Mouse (Mus musculus) hindbrain, embryonic 16.5 days (tissue): ENCODE data around the gene 9930104L06Rik. TPM values are rescaled to one million over a fixed set of nuclear protein-coding genes. Genes with fewer than 3 reads are reported as not detected.
"Not testable (repeated sequence)": the region's sequence is repeated elsewhere in the genome, so short reads cannot be mapped to it uniquely, and the experiment has no call there.

Source experiments
- ATAC-seq: fragments of 200-750 bp; cut with Nextera tagmentation; 2 replicates; pipeline ENCODE4 v1.8.0; 2017; ENCODE audit warnings: moderate TSS enrichment, moderate library complexity
- H3K27ac ChIP-seq: fragments of 300-500 bp; sonication (generic); 2 replicates; pipeline ENCODE4 v1.5.1; 2014; ENCODE audit warnings: low read depth, mild to moderate bottlenecking, control low read depth, low read length, moderate library complexity
- H3K27me3 ChIP-seq: fragments of 300-500 bp; sonication (generic); replicated peaks from 2 replicates; pipeline ENCODE4 v1.6.1; 2014; ENCODE audit warnings: low read length; ENCODE audit not compliant: control insufficient read depth, insufficient read depth
- H3K36me3 ChIP-seq: fragments of 300-500 bp; sonication (generic); 2 replicates; pipeline ENCODE4 v1.6.1; 2014; ENCODE audit warnings: mild to moderate bottlenecking, low read length, moderate library complexity, mixed read lengths; ENCODE audit not compliant: control insufficient read depth, insufficient read depth
- H3K4me1 ChIP-seq: fragments of 300-500 bp; sonication (generic); 2 replicates; pipeline ENCODE4 v1.6.1; 2014; ENCODE audit warnings: low read depth, low read length; ENCODE audit not compliant: control insufficient read depth, insufficient read depth
- H3K4me2 ChIP-seq: fragments of 300-500 bp; sonication (generic); 2 replicates; pipeline ENCODE4 v1.6.1; 2014; ENCODE audit warnings: mild to moderate bottlenecking, low read length, control low read depth, moderate library complexity
- H3K4me3 ChIP-seq: fragments of 300-500 bp; sonication (generic); 2 replicates; pipeline ENCODE4 v1.5.1; 2014; ENCODE audit warnings: mild to moderate bottlenecking, low read length, control low read depth, moderate library complexity
- H3K9ac ChIP-seq: fragments of 300-500 bp; sonication (generic); 2 replicates; pipeline ENCODE4 v1.6.1; 2014; ENCODE audit warnings: low read depth, mild to moderate bottlenecking, control low read depth, low read length, moderate library complexity
- H3K9me3 ChIP-seq: fragments of 300-500 bp; sonication (generic); 2 replicates; pipeline ENCODE4 v1.6.1; 2014; ENCODE audit warnings: mild to moderate bottlenecking, low read length, moderate library complexity; ENCODE audit not compliant: control insufficient read depth
- WGBS: fragments of 180-500 bp; shearing (Covaris S2); extraction: QIAGEN DNeasy Blood & Tissue Kit; methylation state at CpG from one replicate; pipeline ENCODE4 v1.1.7; 2014; 5-methylcytosine and 5-hydroxymethylcytosine counted together
- polyA plus RNA-seq: library from polyadenylated mRNA; unstranded; fragments of >200 nt; fragmentation: Nextera tagmentation; extraction: Ambion mirVana; gene quantifications from 2 replicates; pipeline ENCODE4 v1.2.1, GENCODE M21; 2015

Gene 9930104L06Rik
- polyA plus RNA-seq, 1 experiment from 2014 or later: 13.2 TPM

DNA sequence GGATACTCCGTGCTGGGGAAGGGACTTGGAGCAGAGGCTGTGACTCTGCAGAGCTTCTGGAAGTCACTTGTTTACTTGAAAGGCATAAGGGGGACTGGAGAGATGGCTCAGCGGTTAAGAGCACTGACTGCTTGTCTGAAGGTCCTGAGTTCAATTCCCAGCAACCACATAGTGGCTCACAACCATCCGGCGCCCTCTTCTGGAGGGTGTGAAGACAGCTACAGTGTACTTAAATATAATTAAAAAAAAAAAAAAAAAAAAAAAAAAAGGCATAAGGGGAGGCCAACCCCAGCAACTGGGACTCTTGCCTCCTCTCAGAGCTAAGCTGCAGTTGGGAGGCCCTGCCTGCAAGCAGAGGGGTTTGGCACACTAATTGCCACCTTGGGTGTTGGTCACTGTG lies 31.4 kb upstream of the 9930104L06Rik start:
- peaks cover 4% of the 10 kb centered on the region for H3K4me1 ChIP-seq
- no peak overlapping the region for H3K4me3 ChIP-seq
- H3K27ac ChIP-seq: no peak overlapping the region
- H3K9ac ChIP-seq: no peak overlapping the region
- H3K27me3 ChIP-seq: no peaks in the 10 kb centered on the region; the same call in 1 of the 2 replicates
- no peaks in the 10 kb centered on the region for H3K36me3 ChIP-seq
- 68% methylated on average over 4 of the region's 4 CpGs for whole genome bisulfite sequencing
- no peak overlapping the region for H3K4me2 ChIP-seq
- no peaks in the 10 kb centered on the region for H3K9me3 ChIP-seq
- ATAC-seq: no peak

DNA sequence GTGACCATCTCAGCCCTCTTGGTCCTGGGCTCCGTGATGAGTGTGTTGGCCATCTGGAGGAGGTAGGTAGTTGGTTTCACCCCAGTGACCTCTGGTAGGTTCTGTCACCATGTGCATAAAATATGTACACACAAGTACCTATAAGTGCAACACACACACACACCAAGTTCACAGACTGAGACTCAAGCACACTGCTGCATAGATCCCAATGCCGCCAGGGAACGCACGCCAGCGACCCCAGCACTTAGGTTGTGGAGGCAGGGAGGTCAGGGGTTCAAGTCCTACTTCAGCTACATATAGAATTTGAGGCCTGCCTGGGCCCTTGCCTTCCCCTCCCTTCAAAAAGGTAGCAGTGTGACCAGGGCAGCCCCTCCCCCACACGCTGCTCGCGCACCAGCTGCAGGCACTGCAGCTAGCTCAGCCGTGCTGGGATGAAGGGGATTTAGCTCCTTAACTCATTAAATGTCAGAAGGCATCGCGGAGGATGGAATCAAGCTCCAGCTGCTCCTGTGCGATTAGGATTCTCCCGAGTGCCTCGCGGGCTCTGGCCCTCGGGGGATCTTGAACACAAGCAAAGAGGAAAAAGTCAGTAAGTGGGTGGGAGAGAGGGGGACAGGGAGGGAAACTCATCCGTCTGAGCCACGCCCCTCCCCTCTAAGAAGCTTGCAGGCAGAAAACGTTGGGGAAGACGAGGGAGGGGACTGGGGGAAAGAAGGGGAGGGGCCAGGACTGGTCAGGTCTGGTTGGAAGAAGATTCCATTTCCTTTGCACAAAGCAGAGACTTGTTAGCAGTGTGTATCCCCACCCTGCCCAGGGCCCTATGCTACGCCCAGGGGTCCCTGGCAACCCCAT lies 30.7 kb upstream of the 9930104L06Rik start:
- Histone ChIP-seq H3K27me3 (no peaks in the 10 kb centered on the region; the same call in 1 of the 2 replicates), H3K4me3 (0 out of 2 replicates have a peak overlapping the region, but pooled peaks have one; percentile 1), H3K36me3 (no peaks in the 10 kb centered on the region), H3K9ac (peak overlapping the region; percentile 31; the same call in 1 of the 2 replicates), H3K27ac (peak overlapping the region; percentile 26; the same call in 1 of the 2 replicates), H3K9me3 (no peaks in the 10 kb centered on the region), H3K4me2 (peak overlapping the region; percentile 38), H3K4me1 (peaks cover 4% of the 10 kb centered on the region)
- peak; percentile 85 for ATAC-seq
- 7% methylated on average over 21 of the region's 21 CpGs for WGBS

DNA sequence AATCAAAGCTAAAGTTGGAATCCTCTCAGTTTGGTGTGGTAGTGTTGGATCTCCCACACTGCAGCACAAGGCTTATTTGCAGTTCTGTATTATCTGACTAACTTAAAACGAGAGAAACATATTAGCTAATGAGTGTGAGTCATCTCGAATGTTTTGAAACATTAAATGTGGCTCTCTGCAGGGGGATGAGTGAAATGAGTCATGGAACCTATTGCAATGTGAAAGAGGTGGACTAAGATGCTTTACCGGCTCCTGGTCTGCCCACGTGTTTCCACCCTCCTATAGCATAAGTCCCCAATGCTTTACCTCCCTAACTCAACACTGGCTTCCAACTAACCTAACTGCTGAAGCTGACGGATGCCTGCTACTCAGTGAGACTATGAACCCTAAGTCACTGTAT lies 8.7 kb upstream of the 9930104L06Rik start:
- H3K36me3 ChIP-seq: no peaks in the 10 kb centered on the region; the same call in 1 of the 2 replicates
- H3K9ac ChIP-seq: no peak overlapping the region
- H3K4me3 ChIP-seq: no peak overlapping the region
- no peaks in the 10 kb centered on the region for H3K9me3 ChIP-seq
- no peaks in the 10 kb centered on the region for H3K4me1 ChIP-seq
- no peaks in the 10 kb centered on the region for H3K27me3 ChIP-seq
- WGBS: 92% methylated on average over 5 of the region's 5 CpGs
- H3K4me2 ChIP-seq: no peak overlapping the region
- ATAC-seq: no peak
- no peak overlapping the region for H3K27ac ChIP-seq

DNA sequence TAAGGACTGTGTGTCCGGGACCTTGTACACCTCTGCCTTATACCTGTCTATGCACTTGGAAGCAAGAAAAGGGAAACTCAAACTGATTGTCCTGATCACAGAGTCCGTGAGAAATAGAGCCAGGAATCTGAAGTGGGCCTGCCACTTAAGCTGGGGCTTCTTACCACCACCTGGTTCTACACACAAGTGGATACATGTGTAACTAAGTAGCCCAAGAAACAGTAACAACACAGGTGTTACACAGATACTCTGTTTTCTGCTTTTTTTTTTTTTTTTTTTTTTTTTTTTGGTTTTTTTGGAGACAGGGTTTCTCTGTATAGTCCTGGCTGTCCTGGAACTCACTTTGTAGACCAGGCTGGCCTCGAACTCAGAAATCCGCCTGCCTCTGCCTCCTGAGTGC lies 2.4 kb downstream of the 9930104L06Rik start, which contains the start of gene Cdca8:
TSS of gene Cdca8 (minus strand) at position 101 of the 400 bp plus-strand sequence.
- WGBS: 99% methylated on average over 4 of the region's 4 CpGs
- ATAC-seq: not testable (repeated sequence)

DNA sequence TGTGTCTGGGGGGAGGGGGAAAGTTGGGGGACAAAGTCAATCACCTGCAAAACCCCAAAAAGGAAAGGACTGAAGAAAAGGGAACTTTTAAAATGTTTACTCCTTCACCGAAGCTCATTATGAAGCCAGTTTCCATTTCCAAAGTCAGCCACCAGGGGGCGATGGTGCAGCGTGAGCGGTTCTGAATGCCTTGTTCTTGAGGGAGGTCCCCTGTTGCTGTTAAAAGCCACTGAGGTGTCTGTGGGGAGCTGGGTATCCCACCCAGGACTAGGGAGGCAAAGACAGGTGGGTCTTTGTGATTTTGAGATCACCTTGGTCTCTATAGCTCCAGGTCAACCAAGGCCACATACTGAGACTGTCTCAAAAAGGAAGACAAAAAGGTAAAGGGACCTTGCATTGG lies 6.2 kb downstream of the 9930104L06Rik start:
- peak; percentile 45; the same call in 1 of the 2 replicates for ATAC-seq
- Histone ChIP-seq H3K4me1 (peaks cover under 1% of the 10 kb centered on the region), H3K4me2 (no peak overlapping the region), H3K36me3 (peaks cover 18% of the 10 kb centered on the region), H3K27me3 (no peaks in the 10 kb centered on the region), H3K27ac (no peak overlapping the region), H3K4me3 (no peak overlapping the region), H3K9me3 (no peaks in the 10 kb centered on the region), H3K9ac (no peak overlapping the region)
- WGBS: 8% methylated on average over 4 of the region's 4 CpGs

More for the DNA sequence above, 2.4 kb downstream of the 9930104L06Rik start, which contains the start of gene Cdca8:
- H3K9ac ChIP-seq, H3K27me3 ChIP-seq, H3K4me2 ChIP-seq, H3K9me3 ChIP-seq, H3K4me3 ChIP-seq, H3K27ac ChIP-seq: not testable (repeated sequence)
- peaks cover 17% of the 10 kb centered on the region for H3K4me1 ChIP-seq
- peaks cover 18% of the 10 kb centered on the region for H3K36me3 ChIP-seq

DNA sequence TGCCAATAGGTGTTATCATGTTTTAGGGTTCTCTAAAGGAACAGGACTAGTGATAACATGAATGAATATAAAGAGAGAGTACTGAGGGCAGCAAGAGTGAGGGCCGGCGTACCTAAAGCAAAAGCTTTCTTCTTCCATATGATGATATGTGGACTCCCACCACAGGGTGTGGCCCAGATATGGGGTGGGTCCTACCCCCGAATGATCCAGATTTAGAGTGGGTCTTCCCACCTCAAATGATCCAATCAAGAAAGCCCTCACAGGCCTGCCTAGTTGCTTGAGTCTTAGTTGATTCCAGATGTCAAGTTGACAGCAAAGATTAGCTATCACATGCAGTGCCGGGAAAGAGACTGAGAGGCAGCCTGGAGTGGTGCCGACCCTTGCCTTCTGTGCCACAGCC lies 6.9 kb downstream of the 9930104L06Rik start:
- no peak overlapping the region for H3K27ac ChIP-seq
- no peaks in the 10 kb centered on the region for H3K4me1 ChIP-seq
- no peak overlapping the region for H3K4me3 ChIP-seq
- H3K9ac ChIP-seq: no peak overlapping the region
- H3K27me3 ChIP-seq: no peaks in the 10 kb centered on the region
- no peaks in the 10 kb centered on the region for H3K9me3 ChIP-seq
- no peak for ATAC-seq
- no peak overlapping the region for H3K4me2 ChIP-seq
- 86% methylated on average over 5 of the region's 5 CpGs for WGBS
- peaks cover 15% of the 10 kb centered on the region for H3K36me3 ChIP-seq

DNA sequence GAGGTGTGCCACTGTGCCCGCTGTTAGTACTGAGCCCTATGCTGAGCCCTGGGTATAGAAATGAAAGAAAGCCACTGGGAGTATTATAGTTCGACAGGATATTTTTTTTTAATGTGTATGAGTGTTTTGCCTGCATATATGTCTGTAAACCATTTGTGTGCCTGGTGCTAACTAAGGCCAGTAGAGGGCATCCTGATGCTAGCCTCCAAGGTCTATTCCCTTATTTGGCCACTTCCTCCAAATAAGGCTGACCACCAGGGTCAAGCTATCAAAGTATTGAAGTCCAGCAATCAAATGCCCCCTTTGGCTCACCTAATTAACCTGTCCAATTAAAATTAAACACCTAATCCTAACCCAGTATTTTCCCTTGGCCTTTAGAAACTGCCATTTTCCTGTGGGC lies 8.1 kb downstream of the 9930104L06Rik start:
- no peak overlapping the region for H3K4me3 ChIP-seq
- WGBS: 67% methylated on average over 2 of the region's 2 CpGs
- no peak for ATAC-seq

DNA sequence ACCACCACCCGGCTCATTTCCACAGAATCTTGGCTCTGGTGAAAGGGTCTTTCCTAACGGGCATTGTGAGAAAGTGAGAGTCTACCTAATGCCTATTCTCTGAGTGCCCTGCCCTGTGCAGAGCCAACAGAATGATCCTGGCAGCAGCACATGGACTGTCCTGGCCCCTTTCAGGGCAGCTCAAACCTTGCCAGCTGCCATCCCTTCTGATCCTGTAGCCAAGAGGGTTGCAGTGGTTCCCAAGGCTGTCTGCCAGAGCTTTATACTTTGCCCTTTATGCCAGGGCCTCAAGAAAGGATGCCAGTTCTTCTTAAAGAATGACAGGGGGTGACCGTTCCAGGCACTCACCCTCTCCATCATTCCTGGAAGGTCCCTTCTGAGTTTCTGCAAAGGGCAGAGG lies 12.6 kb downstream of the 9930104L06Rik start:
- H3K4me2 ChIP-seq: no peak overlapping the region
- no peak overlapping the region for H3K9ac ChIP-seq
- WGBS: 79% methylated on average over 3 of the region's 3 CpGs
- no peaks in the 10 kb centered on the region for H3K4me1 ChIP-seq
- peak; percentile 71; the same call in 1 of the 2 replicates for ATAC-seq
- no peak overlapping the region for H3K4me3 ChIP-seq
- H3K27me3 ChIP-seq: no peaks in the 10 kb centered on the region
- no peak overlapping the region for H3K27ac ChIP-seq
- no peaks in the 10 kb centered on the region for H3K36me3 ChIP-seq
- H3K9me3 ChIP-seq: no peaks in the 10 kb centered on the region

More for the DNA sequence above, 8.1 kb downstream of the 9930104L06Rik start:
- Histone ChIP-seq H3K9ac (no peak overlapping the region), H3K4me1 (no peaks in the 10 kb centered on the region), H3K9me3 (no peaks in the 10 kb centered on the region), H3K4me2 (no peak overlapping the region), H3K27ac (no peak overlapping the region), H3K36me3 (peaks cover 12% of the 10 kb centered on the region), H3K27me3 (no peaks in the 10 kb centered on the region)
